46 mouse cellular contexts compared by ENCODE assay signal in genomic region chr4:123363555-123363954, GRCm38 (mm10). TPM values are rescaled to one million over a fixed set of nuclear protein-coding genes. Genes with fewer than 3 reads are reported as not detected.
"Had no signal": no experiment of that assay in that cellular context is flagged by ENCODE, and none has a peak within 500 bp of the region (broad histone marks: within the 10 kb centered on the region; RNA-seq: fewer than 3 reads in every experiment).

No protein-coding gene starts in this region.

- H3K27ac ChIP-seq: limb, embryonic 10.5 days; limb, embryonic 12.5 days; limb, embryonic 13.5 days; limb, embryonic 15.5 days; liver, embryonic 12.5 days; liver, embryonic 13.5 days; liver, embryonic 14.5 days; liver, embryonic 15.5 days; lung, embryonic 15.5 days; macrophage; midbrain, embryonic 10.5 days; midbrain, embryonic 12.5 days; midbrain, embryonic 13.5 days; midbrain, embryonic 15.5 days; neural tube, embryonic 12.5 days had no signal

- H3K9ac ChIP-seq: limb, embryonic 12.5 days; limb, embryonic 13.5 days; limb, embryonic 15.5 days; liver, embryonic 12.5 days; liver, embryonic 13.5 days; liver, embryonic 14.5 days; liver, embryonic 15.5 days; liver, postnatal 0 days; lung, embryonic 14.5 days; lung, embryonic 15.5 days; midbrain, embryonic 12.5 days; midbrain, embryonic 13.5 days; midbrain, embryonic 15.5 days; neural tube, embryonic 12.5 days had no signal

- DNase-seq: left cerebral cortex, postnatal 4 days; liver; liver, embryonic 13.5 days; liver, postnatal 0 days; lung, adult 18-20 months; lung, adult 2 months; lung, embryonic 14.5 days; lung, postnatal 10 days; lung, postnatal 14 days; lung, postnatal 36 days; lung, postnatal 4 days; midbrain, embryonic 14.5 days had no signal

- H3K4me3 ChIP-seq: limb, embryonic 10.5 days; limb, embryonic 12.5 days; limb, embryonic 13.5 days; limb, embryonic 15.5 days; liver, embryonic 12.5 days; liver, embryonic 13.5 days; liver, embryonic 15.5 days; lung, embryonic 15.5 days; megakaryocyte, embryonic 14.5 days; midbrain, embryonic 10.5 days; midbrain, embryonic 12.5 days; midbrain, embryonic 13.5 days; midbrain, embryonic 15.5 days; myocyte; neural tube, embryonic 12.5 days had no signal

- H3K4me2 ChIP-seq: limb, embryonic 12.5 days; limb, embryonic 13.5 days; limb, embryonic 15.5 days; liver, embryonic 11.5 days; liver, embryonic 12.5 days; liver, embryonic 13.5 days; liver, embryonic 15.5 days; lung, embryonic 14.5 days; lung, embryonic 15.5 days; midbrain, embryonic 11.5 days; midbrain, embryonic 12.5 days; midbrain, embryonic 13.5 days; midbrain, embryonic 15.5 days; neural tube, embryonic 12.5 days had no signal

- H3K4me1 ChIP-seq: limb, embryonic 10.5 days; limb, embryonic 12.5 days; limb, embryonic 13.5 days; limb, embryonic 15.5 days; liver, embryonic 12.5 days; liver, embryonic 13.5 days; liver, embryonic 15.5 days; lung, embryonic 15.5 days; megakaryocyte, embryonic 14.5 days; midbrain, embryonic 10.5 days; midbrain, embryonic 12.5 days; midbrain, embryonic 13.5 days; midbrain, embryonic 15.5 days; neural tube, embryonic 12.5 days had no signal

- H3K27me3 ChIP-seq: limb, embryonic 12.5 days; limb, embryonic 13.5 days; limb, embryonic 15.5 days; liver, embryonic 12.5 days; liver, embryonic 13.5 days; liver, embryonic 15.5 days; lung, embryonic 15.5 days; megakaryocyte, embryonic 14.5 days; midbrain, embryonic 12.5 days; midbrain, embryonic 13.5 days; midbrain, embryonic 15.5 days; neural tube, embryonic 12.5 days had no signal

- H3K9me3 ChIP-seq: limb, embryonic 10.5 days; limb, embryonic 12.5 days; limb, embryonic 13.5 days; limb, embryonic 15.5 days; liver, embryonic 12.5 days; liver, embryonic 13.5 days; liver, embryonic 15.5 days; lung, embryonic 15.5 days; megakaryocyte, embryonic 14.5 days; midbrain, embryonic 10.5 days; midbrain, embryonic 12.5 days; midbrain, embryonic 13.5 days; midbrain, embryonic 15.5 days; neural tube, embryonic 12.5 days had no signal

RNA-seq across cellular contexts. Expression of gene Bmp8a, which starts 20.5 kb away (rescaled TPM):
- total RNA-seq: liver, adult 2 months; megakaryocyte, adult 5-6 weeks; megakaryocyte-erythroid progenitor cell, adult 5-6 weeks; monocyte, adult 5-6 weeks had no signal
- polyA plus RNA-seq: liver, adult 2 months; macrophage; midbrain, embryonic 15.5 days had no signal

RNA-seq across cellular contexts. Expression of gene Oxct2a, which starts 40.1 kb away (rescaled TPM):
- total RNA-seq: left cerebral cortex, postnatal 10 days; left cerebral cortex, postnatal 14 days; left cerebral cortex, postnatal 25 days; left cerebral cortex, postnatal 36 days; liver, adult 2 months; megakaryocyte progenitor cell, adult 5-6 weeks; megakaryocyte, adult 5-6 weeks; megakaryocyte-erythroid progenitor cell, adult 5-6 weeks; midbrain, postnatal 0 days; monocyte, adult 5-6 weeks had no signal
- polyA plus RNA-seq: limb, embryonic 10.5 days; limb, embryonic 11.5 days; limb, embryonic 12.5 days; limb, embryonic 13.5 days; liver, adult 2 months; liver, embryonic 15.5 days; liver, embryonic 16.5 days; liver, postnatal 0 days; lung, adult 2 months; lung, embryonic 14.5 days; lung, embryonic 15.5 days; lung, embryonic 16.5 days; lung, postnatal 0 days; macrophage; midbrain, embryonic 10.5 days; midbrain, embryonic 11.5 days; midbrain, embryonic 12.5 days; midbrain, embryonic 13.5 days; midbrain, embryonic 14.5 days; midbrain, embryonic 16.5 days; neural tube, embryonic 11.5 days; neural tube, embryonic 12.5 days had no signal
